Mouse (Mus musculus): ENCODE data around the gene Kif1b. TPM values are rescaled to one million over a fixed set of nuclear protein-coding genes. Genes with fewer than 3 reads are reported as not detected.
A peak's percentile ranks its signal among the peaks of the same experiment; 100 is the strongest.
"Not testable (repeated sequence)": the region's sequence is repeated elsewhere in the genome, so short reads cannot be mapped to it uniquely, and the experiment has no call there.

Gene Kif1b
- total RNA-seq, 2 experiments from 2014 or later: 432 to 448 TPM

DNA sequence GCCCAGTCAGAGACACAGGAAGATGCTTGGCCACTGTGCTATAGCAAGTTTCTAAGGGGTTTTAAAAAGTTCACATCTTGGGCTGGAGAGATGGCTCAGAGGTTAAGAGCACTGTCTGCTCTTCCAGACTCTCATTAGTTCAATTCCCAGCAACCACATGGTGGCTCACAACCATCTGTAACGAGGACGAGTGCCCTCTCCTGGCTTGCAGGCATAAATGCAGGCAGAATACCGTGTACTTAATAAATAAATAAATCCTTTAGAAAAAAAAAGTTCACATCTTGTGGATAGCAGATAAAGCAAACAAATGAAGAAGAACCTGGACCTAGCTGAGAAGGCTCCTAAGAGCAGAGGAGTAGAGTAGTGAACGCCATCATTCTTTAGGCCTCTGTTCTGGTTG, 124.7 kb downstream of the Kif1b start:
- DNase-seq (ENCODE audit: low spot score in 2 of 2): no peak
- intact Hi-C loops (cut with DNase I): no loop called here

DNA sequence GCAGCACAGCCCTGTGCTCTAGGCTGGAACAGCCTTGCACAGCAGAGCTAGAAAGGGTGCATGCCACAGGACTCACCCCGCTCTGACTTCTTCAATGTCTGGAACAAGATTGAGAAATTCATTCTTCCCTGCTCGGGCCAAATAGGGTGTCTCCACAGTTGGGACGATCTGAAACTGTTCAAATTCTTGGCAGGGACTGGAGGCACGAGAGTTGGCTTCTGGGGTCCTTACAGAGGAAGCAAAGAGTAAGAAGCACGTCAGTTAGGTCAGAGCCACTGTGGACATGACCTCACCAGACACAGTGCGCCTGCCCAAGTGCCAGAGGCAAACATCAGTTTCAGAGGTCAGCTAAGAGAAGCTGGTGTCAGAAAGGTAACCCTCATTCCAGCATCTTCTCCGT, 125.3 kb downstream of the Kif1b start:
- intact Hi-C loops (cut with DNase I): no loop called here
- DNase-seq (ENCODE audit: low spot score in 2 of 2): no peak

DNA sequence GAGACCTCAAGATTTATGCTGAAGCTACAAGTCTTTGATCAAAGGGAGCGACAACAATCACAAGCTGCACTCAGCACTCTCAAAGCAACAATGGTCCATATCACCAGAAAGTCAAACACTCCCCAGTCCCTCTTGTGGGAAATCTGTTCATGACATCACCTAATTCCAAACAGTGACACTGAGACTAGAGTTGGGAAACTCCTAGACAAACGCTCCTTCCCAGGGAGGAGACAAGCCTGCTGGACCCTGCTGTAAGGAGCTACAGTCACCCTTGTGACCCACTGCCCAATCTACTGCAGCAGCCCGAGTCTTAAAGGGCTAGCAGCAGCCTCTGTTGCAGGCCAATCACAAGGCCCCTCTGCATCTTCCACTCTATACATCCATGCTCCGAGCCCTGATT, 127.9 kb downstream of the Kif1b start:
- intact Hi-C loops (cut with DNase I): no loop called here
- no peak for DNase-seq (ENCODE audit: low spot score in 2 of 2)

DNA sequence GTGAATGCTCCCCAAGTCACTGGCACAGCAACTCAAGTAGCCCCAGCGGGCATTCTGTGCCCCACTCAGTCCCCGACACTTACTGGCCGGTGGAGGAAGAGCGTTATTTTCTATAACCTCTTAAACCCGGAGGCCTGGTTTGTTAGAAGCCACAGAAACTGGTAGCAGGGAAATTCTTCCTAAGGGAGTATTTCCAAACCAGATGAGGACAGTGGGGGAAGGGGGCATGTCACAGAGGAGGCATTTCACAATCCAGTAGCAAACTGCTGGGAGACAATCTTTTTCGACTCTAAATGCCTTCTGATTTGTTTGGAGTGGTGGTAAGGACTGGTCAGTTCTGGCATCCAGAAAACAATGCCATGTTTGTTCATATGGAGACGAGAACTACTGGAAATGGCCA, 128.3 kb downstream of the Kif1b start:
- no peak for DNase-seq (ENCODE audit: low spot score in 2 of 2)
- intact Hi-C loops (cut with DNase I): no loop called here

- DNase-seq (ENCODE audit: low spot score in 2 of 2): no peak
- intact Hi-C loops (cut with DNase I): no loop called here
Observed at GRCm38 (mm10) chr4:149178328-149178727, 129.2 kb downstream of the Kif1b start.

DNA sequence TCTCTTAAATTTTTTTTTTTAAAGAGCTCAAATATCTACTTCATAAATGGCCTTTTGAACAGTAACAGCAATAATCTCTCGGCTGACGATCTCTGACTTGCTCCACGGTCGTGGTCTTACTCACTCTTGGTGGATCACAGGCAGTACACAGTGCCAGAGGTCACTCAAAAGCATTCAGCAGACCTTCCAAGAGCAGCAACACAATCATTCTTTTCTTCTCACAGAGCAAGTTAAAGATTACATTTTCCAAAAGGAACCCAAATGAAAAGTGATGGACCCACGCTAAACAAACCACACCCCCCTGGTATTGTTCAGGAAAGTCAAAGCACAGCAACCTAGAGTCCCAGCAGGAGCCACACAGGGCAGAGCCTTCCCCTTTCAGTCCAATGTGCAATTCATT, 130.4 kb downstream of the Kif1b start:
- intact Hi-C loops (cut with DNase I): no loop called here
- DNase-seq (ENCODE audit: low spot score in 2 of 2): no peak

GRCm38 (mm10) chr4:149176645-149177044, 130.8 kb downstream of the Kif1b start:
- intact Hi-C loops (cut with DNase I): no loop called here
- DNase-seq (ENCODE audit: low spot score in 2 of 2): no peak

DNA sequence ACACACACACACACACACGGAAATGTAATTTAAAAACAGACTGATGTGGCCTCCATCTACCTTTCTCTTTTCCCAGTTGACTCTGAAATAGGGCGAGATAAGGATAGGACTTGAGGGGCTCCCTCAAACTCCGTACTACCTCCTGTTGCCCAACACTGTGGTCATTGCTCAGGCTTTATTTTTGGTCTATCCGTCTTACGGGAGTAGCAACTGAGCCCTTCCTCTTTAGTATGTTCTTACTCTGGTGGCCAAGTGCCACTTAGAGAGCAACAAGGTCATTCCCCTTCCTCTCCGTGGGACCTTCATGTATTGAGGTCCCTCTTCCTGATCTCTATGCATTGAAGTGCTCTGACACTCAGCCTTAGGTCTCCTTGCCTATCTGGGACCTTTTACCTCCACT, 133.8 kb downstream of the Kif1b start:
- intact Hi-C loops (cut with DNase I): no loop called here
- no peak for DNase-seq (ENCODE audit: low spot score in 2 of 2)

DNA sequence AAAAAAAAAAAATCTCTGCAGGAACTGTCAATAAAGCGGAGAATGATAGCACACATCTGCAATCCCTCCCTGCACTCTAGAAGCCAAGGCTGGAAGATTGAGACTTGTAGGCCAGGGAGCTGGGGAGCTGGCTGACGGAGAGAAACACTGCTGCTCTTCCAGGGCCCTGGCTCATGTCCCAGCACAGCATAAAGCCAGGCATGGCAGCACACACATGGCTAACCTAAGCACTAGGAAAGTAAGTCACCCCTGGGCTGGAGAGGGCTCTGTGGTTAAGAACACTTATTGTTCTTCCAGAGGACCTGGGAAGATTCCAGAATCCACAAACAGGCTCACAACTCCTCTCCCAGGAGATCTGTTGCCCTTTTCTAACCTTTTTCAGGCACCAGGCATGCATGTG, 134.8 kb downstream of the Kif1b start:
- DNase-seq (ENCODE audit: low spot score in 2 of 2): no peak
- intact Hi-C loops (cut with DNase I): no loop called here

- no peak for DNase-seq (ENCODE audit: low spot score in 2 of 2)
- intact Hi-C loops (cut with DNase I): no loop called here
Observed at GRCm38 (mm10) chr4:149172083-149172482, 135.4 kb downstream of the Kif1b start.

- peak in 1 of 2 experiments; percentile 27 for DNase-seq (ENCODE audit: low spot score in 2 of 2)
- intact Hi-C loops (cut with DNase I): no loop called here
Observed at GRCm38 (mm10) chr4:149171581-149171981, 135.9 kb downstream of the Kif1b start.

DNA sequence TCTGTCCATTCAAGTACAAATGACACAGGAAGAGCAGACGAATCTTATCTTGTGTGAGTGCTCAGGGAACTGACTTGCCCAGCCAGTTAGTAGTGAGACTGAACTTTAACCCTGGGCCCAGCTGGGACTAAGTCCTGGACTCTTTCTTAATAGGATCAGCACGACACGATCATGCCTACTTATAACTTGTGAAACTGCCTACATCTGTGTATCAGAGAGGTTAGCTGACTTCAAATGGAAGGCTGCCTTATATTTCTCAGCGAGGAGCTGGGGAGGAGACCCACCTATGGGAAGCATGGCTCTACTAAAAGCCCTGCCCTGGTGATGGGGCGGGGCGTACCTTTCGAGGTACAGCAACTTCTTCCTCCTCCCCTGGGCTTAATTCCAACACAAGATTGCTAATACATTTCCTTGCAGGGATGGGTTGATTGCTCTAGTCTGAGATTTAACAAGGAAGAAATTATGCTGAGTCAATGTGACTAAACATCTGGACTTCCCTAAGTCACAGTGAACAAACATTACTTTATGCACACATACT, 137.0 kb downstream of the Kif1b start:
- DNase-seq (ENCODE audit: low spot score in 2 of 2): no peak
- intact Hi-C loops (cut with DNase I): no loop called here

DNA sequence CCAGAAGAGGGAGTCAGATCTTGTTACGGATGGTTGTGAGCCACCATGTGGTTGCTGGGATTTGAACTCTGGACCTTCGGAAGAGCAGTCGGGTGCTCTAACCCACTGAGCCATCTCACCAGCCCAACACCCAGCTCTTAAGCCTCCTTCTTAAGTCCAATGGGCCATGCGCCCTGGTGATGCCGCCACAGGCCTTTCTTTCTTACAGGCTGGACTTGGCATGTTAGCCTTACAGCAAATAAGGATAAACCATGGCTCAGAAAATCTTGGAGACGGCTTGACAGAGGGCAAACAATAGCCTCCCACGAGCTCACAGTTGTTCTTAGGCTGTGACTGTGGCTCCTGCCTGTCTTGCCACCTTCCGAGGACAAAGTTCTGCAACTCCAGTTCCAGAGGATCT, 137.6 kb downstream of the Kif1b start:
- intact Hi-C loops (cut with DNase I); DNase-seq (ENCODE audit: low spot score in 2 of 2): not testable (repeated sequence)

DNA sequence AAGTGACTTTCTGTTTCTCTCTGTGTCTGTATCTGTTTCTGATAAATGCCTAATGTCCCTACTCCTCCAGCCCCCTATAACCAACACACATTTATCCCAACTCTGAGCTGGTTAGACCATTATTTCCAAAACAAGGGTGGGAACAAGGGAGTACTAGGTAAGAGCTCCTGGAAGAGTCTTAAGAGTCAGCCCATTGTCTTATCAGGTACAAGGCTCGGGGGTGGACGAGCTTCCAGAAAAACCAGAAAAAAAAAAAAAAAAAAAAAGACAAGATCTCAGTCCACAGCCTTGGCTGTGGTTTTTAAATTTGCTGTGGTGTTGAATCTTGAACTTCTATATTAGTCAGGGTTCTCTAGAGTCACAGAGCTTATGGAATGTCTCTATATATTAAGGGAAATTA, 139.5 kb downstream of the Kif1b start:
- no peak for DNase-seq (ENCODE audit: low spot score in 2 of 2)
- intact Hi-C loops (cut with DNase I): no loop called here

DNA sequence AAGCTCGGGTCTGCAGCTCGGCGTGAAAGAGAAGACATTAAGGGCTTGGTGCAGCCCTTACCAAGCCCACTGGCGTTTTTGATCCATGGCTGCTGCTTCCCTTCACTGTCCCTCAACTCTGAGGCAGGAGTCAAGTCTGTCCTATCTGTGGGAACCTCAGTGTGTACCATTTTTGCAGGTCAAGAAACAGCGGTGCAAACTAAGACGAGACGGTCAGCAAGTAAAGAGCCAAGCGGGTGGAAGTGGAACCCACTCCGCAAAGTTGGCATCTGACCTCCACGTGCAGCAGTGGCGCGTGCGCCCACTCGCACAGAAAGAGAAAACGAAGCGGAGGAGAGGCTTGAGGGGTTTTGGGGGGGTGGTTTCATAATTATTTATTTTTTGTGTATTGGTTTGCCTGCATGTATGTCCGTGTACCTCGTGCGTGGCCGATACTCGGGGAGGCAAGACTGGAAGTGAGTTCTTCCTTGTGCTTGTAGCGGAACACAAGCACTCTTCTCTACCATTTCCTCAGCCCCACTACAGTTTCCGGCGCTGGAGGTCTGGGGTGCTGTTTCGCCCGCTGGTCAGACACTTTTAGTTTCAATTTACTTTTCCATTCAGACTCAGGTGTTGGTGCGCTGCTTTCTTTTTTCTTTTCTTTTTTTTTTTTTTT, 140.4 kb downstream of the Kif1b start:
- intact Hi-C loops (cut with DNase I): no loop called here
- DNase-seq (ENCODE audit: low spot score in 2 of 2): peak in 1 of 2 experiments; percentile 40

- DNase-seq (ENCODE audit: low spot score in 2 of 2): peak; percentile 98 to 99
- intact Hi-C loops (cut with DNase I): no loop called here
Observed at GRCm38 (mm10) chr4:149166215-149166946, 141.1 kb downstream of the Kif1b start, which contains the start of gene Pgd. Gene Pgd, minus strand, starts transcription at chr4:149166771.

DNA sequence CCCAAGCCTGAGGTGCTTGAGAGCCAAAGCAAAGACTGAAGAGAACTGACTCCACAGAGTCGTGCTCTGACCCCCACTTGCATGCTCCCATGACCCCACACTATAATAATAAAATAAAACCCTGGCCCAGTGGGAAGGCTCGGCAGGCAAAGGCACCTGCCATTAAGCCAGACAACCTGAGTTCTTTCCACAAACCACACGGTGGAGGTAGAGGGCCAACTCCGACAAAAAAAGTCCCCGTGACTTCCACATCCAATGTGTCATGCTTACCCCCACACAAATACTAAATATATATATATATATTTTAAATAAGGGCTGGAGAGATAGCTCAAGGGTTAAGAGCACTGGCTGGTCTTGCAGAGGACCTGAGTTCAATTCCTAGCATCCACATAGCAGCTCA, 143.3 kb downstream of the Kif1b start:
- no peak for DNase-seq (ENCODE audit: low spot score in 2 of 2)
- intact Hi-C loops (cut with DNase I): no loop called here

DNA sequence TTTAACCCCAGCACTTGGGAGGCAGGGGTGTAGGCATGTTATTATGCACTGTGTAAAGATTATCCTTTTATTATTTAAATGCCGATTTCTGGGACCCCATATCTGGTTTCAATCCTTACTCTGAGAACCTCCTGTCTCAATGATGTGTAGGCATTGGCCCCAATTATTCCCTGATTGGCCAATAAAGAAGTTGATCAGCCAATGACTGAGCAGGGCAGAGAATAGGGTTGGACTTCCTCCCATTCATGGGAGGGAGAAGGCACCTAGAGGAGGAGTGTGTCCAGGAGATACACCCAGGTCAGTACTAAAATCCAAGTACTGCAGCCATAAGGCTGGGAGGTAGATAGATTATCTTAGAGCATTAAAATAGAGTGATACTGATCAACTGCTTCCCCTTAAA, 144.3 kb downstream of the Kif1b start:
- DNase-seq (ENCODE audit: low spot score in 2 of 2): no peak
- intact Hi-C loops (cut with DNase I): no loop called here

- intact Hi-C loops (cut with DNase I): no loop called here
- no peak for DNase-seq (ENCODE audit: low spot score in 2 of 2)
Observed at GRCm38 (mm10) chr4:149161166-149161565, 146.3 kb downstream of the Kif1b start.

- intact Hi-C loops (cut with DNase I): no loop called here
- no peak for DNase-seq (ENCODE audit: low spot score in 2 of 2)
Observed at GRCm38 (mm10) chr4:149159891-149160290, 147.6 kb downstream of the Kif1b start.

GRCm38 (mm10) chr4:149159203-149159602, 148.3 kb downstream of the Kif1b start:
- no peak for DNase-seq (ENCODE audit: low spot score in 2 of 2)
- intact Hi-C loops (cut with DNase I): no loop called here
